Mouse (Mus musculus) liver, embryonic 11.5 days (tissue): ENCODE results near the gene Hmg20b. TPM values are rescaled to one million over a fixed set of nuclear protein-coding genes. Genes with fewer than 3 reads are reported as not detected.

Experiments used
- ATAC-seq: fragments of 200-750 bp; cut with Nextera tagmentation; replicated peaks from 2 replicates; pipeline ENCODE4 v1.8.0; 2017; ENCODE audit warnings: moderate number of reproducible peaks, mild to moderate bottlenecking, moderate TSS enrichment, moderate library complexity; ENCODE audit not compliant: low FRiP score
- DNase-seq: peaks from one replicate; pipeline ENCODE4 v3.0.0-alpha.2; 2017; ENCODE audit warnings: low spot score
- H3K27ac ChIP-seq: fragments of 300-500 bp; sonication (generic); 2 replicates; pipeline ENCODE4 v1.5.1; 2014; ENCODE audit warnings: mild to moderate bottlenecking, low read depth, low read length, control low read depth
- H3K27me3 ChIP-seq: fragments of 300-500 bp; sonication (generic); replicated peaks from 2 replicates; pipeline ENCODE4 v1.6.1; 2014; ENCODE audit warnings: low read length, mixed read lengths; ENCODE audit not compliant: control insufficient read depth, insufficient read depth
- H3K36me3 ChIP-seq: fragments of 300-500 bp; sonication (generic); 2 replicates; pipeline ENCODE4 v1.6.1; 2014; ENCODE audit warnings: mild to moderate bottlenecking, low read length, moderate library complexity, mixed read lengths; ENCODE audit not compliant: control insufficient read depth, insufficient read depth
- H3K4me1 ChIP-seq: fragments of 300-500 bp; sonication (generic); replicated peaks from 2 replicates; pipeline ENCODE4 v1.6.1; 2014; ENCODE audit warnings: low read length, mixed read lengths; ENCODE audit not compliant: control insufficient read depth, insufficient read depth
- H3K4me2 ChIP-seq: fragments of 300-500 bp; sonication (generic); 2 replicates; pipeline ENCODE4 v1.6.1; 2014; ENCODE audit warnings: mild to moderate bottlenecking, control low read depth, moderate library complexity
- H3K4me3 ChIP-seq: fragments of 300-500 bp; sonication (generic); 2 replicates; pipeline ENCODE4 v1.5.1; 2014; ENCODE audit warnings: low read depth, low read length, control low read depth
- H3K9ac ChIP-seq: fragments of 300-500 bp; sonication (generic); 2 replicates; pipeline ENCODE4 v1.6.1; 2014; ENCODE audit warnings: low read depth, low read length, control low read depth
- H3K9me3 ChIP-seq: fragments of 300-500 bp; sonication (generic); 2 replicates; pipeline ENCODE4 v1.6.1; 2016; ENCODE audit warnings: low read length, inconsistent platforms, mixed read lengths; ENCODE audit not compliant: control insufficient read depth
- WGBS: fragments of 180-500 bp; shearing (Covaris S2); extraction: QIAGEN DNeasy Blood & Tissue Kit; methylation state at CpG from one replicate; pipeline ENCODE4 v1.1.7; 2014; 5-methylcytosine and 5-hydroxymethylcytosine counted together
- polyA plus RNA-seq: library from polyadenylated mRNA; unstranded; fragments of >200 nt; fragmentation: Nextera tagmentation; extraction: Ambion mirVana; gene quantifications from 2 replicates; pipeline ENCODE4 v1.2.1, GENCODE M21; 2014

The Hmg20b gene
- polyA plus RNA-seq, 1 experiment from 2014 or later = 68.6 TPM

DNA sequence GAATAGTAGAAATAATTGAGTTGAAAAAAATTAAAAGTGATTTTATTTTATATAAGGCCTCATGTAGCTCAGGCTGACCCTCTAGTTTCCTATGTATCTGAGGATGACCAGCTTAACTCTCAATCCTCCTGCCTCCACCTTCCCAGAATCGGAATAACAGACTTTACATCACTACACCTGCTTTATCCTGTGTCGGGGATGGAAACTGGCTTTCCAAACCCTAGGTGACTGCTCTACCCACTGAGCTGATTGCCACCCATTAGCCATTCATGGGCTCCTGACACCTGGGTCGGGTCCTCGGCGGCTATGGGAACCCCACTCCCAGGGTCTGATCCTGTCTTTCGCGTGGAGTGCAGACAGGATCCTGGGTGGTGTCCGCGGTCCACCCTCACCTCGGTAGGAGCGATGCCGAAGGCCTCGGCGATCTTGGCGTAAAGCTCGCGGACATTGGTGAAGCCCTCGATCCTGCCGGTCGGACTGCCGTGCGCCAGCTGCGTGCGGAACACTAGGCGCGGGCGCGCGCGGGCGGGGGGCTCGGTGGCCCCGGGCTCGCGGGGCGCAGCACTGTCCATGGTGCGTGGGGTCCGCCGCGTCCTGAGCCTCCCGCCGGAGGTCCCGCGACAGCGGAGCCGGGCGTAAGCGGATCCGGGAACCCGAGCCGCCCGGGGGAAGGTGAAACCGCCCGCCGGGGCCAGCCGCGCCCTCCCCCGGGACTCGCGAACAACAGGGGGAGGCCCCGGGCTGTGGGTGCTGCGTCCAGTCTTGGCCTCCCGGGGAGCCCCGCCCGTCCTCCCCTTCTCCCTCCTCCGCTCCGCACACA lies 7.4 kb downstream of the Hmg20b start, which contains the start of gene Gipc3:
Gipc3 (minus strand) TSS at position 581 of the 820 bp plus-strand sequence.
- peak within 1 kb of the TSS; percentile 39; the same call in 1 of the 2 replicates for H3K9ac ChIP-seq
- H3K27ac ChIP-seq = no peak within 1 kb of the TSS
- no peak for ATAC-seq
- H3K9me3 ChIP-seq = no peaks in the 10 kb centered on the region
- H3K27me3 ChIP-seq = peaks cover 38% of the 10 kb centered on the region
- H3K36me3 ChIP-seq = peaks cover 4% of the 10 kb centered on the region; the same call in 1 of the 2 replicates
- H3K4me2 ChIP-seq = peak within 1 kb of the TSS; percentile 74
- H3K4me3 ChIP-seq = peak within 1 kb of the TSS; percentile 51
- 4% methylated on average over 66 of the region's 67 CpGs for WGBS
- DNase-seq = no peak
- peaks cover 32% of the 10 kb centered on the region for H3K4me1 ChIP-seq

DNA sequence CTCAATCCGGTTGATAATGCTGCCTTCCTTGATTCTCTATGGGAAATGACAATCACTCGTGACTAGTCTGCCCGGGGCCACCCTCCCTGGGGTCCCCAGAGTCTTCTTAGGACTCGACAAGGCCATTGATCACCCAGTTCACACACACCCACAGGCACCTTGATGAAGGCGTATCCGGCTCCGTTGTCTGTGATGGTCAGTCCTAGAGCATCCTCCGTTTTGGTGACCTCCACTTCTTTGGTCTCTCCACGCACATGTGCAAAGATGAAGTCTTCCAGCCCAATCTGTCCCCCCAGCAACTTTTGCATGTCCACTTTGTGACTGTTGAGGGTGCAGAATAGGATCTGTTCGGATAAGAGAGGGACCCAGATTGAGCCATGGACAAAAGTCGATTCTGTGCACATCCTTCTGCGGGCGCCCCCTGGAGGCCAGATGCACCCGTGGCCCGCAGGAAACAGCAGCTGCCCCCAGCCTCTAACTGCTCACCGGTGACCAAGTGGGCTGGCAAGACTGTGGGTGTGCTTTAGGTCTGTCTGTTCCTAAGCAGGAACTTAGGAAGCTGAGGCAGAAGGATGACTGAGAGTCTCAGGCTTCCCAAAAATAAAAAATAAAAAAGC lies 8.8 kb downstream of the Hmg20b start:
- Histone ChIP-seq H3K9me3 (no peaks in the 10 kb centered on the region), H3K9ac (no peak overlapping the region), H3K4me3 (no peak overlapping the region), H3K4me1 (peaks cover 22% of the 10 kb centered on the region), H3K36me3 (no peaks in the 10 kb centered on the region), H3K4me2 (no peak overlapping the region), H3K27ac (no peak overlapping the region), H3K27me3 (peaks cover 44% of the 10 kb centered on the region)
- 30% methylated on average over 16 of the region's 16 CpGs for WGBS
- ATAC-seq (no peak), DNase-seq (peak; percentile 75)

GRCm38 (mm10) chr10:81340551-81341332 lies 9.5 kb downstream of the Hmg20b start:
- Histone ChIP-seq H3K27ac (no peak overlapping the region), H3K4me3 (no peak overlapping the region), H3K4me2 (no peak overlapping the region), H3K9me3 (no peaks in the 10 kb centered on the region), H3K27me3 (peaks cover 42% of the 10 kb centered on the region), H3K9ac (no peak overlapping the region), H3K36me3 (no peaks in the 10 kb centered on the region), H3K4me1 (peaks cover 23% of the 10 kb centered on the region)
- DNase-seq (no peak), ATAC-seq (peak; percentile 53; the same call in 1 of the 2 replicates)
- WGBS = 40% methylated on average over 17 of the region's 17 CpGs

- ATAC-seq = no peak
- Histone ChIP-seq H3K9me3 (no peaks in the 10 kb centered on the region), H3K27ac (no peak overlapping the region), H3K36me3 (no peaks in the 10 kb centered on the region; the same call in 1 of the 2 replicates), H3K4me3 (no peak overlapping the region), H3K4me1 (peaks cover 27% of the 10 kb centered on the region), H3K27me3 (peaks cover 27% of the 10 kb centered on the region), H3K4me2 (no peak overlapping the region), H3K9ac (no peak overlapping the region)
- WGBS = 95% methylated on average over 4 of the region's 4 CpGs
- no peak for DNase-seq
Measured at GRCm38 (mm10) chr10:81336558-81336957, 13.7 kb downstream of the Hmg20b start.

GRCm38 (mm10) chr10:81335393-81336340 lies 14.6 kb downstream of the Hmg20b start:
- Histone ChIP-seq H3K4me3 (no peak overlapping the region), H3K9me3 (no peaks in the 10 kb centered on the region), H3K27ac (no peak overlapping the region), H3K4me1 (peaks cover 19% of the 10 kb centered on the region), H3K27me3 (peaks cover 24% of the 10 kb centered on the region), H3K4me2 (no peak overlapping the region), H3K36me3 (no peaks in the 10 kb centered on the region; the same call in 1 of the 2 replicates), H3K9ac (no peak overlapping the region)
- 57% methylated on average over 18 of the region's 19 CpGs for WGBS
- ATAC-seq (no peak), DNase-seq (no peak)

DNA sequence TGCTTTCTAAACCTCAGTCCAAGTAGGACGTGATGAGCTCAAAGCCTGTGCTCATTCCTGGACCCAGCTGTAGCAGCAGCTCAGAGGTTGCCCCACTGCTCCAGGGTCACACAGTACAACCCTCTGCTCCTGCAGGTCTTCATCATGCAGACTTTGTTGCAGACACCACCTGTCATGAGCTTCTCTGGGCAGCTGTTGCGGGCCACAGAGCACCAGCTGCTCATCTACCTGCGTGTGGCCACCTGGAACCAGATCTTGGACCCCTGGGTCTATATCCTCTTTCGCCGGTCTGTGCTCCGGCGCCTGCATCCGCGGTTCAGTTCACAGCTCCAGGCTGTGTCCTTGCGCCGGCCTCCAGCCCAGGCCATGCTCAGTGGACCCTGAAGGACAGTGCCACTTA lies 16.0 kb downstream of the Hmg20b start:
- no peaks in the 10 kb centered on the region; the same call in 1 of the 2 replicates for H3K36me3 ChIP-seq
- no peak overlapping the region for H3K9ac ChIP-seq
- peaks cover 20% of the 10 kb centered on the region for H3K4me1 ChIP-seq
- H3K9me3 ChIP-seq = no peaks in the 10 kb centered on the region
- H3K27me3 ChIP-seq = peaks cover 24% of the 10 kb centered on the region
- 69% methylated on average over 11 of the region's 11 CpGs for WGBS
- DNase-seq = no peak
- H3K27ac ChIP-seq = no peak overlapping the region
- ATAC-seq = no peak
- no peak overlapping the region for H3K4me3 ChIP-seq
- H3K4me2 ChIP-seq = no peak overlapping the region

- H3K4me1 ChIP-seq = peaks cover 31% of the 10 kb centered on the region
- peaks cover 13% of the 10 kb centered on the region for H3K27me3 ChIP-seq
- H3K9ac ChIP-seq = no peak overlapping the region
- no peak overlapping the region for H3K27ac ChIP-seq
- no peak for DNase-seq
- peak overlapping the region; percentile 41 for H3K4me2 ChIP-seq
- no peak for ATAC-seq
- peak overlapping the region; percentile 15; the same call in 1 of the 2 replicates for H3K4me3 ChIP-seq
- H3K36me3 ChIP-seq = no peaks in the 10 kb centered on the region; the same call in 1 of the 2 replicates
- 33% methylated on average over 29 of the region's 29 CpGs for WGBS
- H3K9me3 ChIP-seq = no peaks in the 10 kb centered on the region
Measured at GRCm38 (mm10) chr10:81332277-81332676, 18.0 kb downstream of the Hmg20b start.
